28 mouse cellular contexts compared by ENCODE assay signal in the genomic region with DNA sequence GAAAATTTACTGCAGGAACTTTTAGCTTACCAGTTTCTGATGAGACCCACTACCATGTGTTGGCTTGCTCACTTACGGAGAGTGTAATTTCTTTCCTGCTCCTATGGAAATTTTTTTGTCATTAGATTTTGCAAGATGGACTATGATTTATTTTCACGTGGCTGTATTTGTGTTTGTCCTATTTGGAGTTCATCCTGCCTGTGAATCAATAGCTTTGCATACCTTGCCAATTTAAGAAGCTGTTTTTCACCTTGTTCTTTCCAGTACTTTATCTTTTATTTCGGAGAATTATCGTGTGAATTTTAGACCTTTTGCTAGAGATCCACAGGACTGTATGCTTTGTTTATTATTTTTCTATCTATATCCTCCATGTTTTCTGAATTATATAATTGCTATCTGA.
"Had no signal": no experiment of that assay in that cellular context is flagged by ENCODE, and none has a peak within 500 bp of the region (broad histone marks: within the 10 kb centered on the region; RNA-seq: fewer than 3 reads in every experiment).

No protein-coding gene starts in this region.

- H3K27ac ChIP-seq: embryonic facial prominence, embryonic 10.5 days; embryonic facial prominence, embryonic 12.5 days; embryonic facial prominence, embryonic 13.5 days; embryonic facial prominence, embryonic 15.5 days; forebrain, embryonic 10.5 days; forebrain, embryonic 12.5 days; forebrain, embryonic 13.5 days; forebrain, embryonic 15.5 days; gastrocnemius, adult 2 months; heart, adult 2 months had no signal

- H3K4me2 ChIP-seq: embryonic facial prominence, embryonic 12.5 days; embryonic facial prominence, embryonic 13.5 days; embryonic facial prominence, embryonic 15.5 days; forebrain, embryonic 12.5 days; forebrain, embryonic 13.5 days; forebrain, embryonic 15.5 days had no signal

- H3K9me3 ChIP-seq: embryonic facial prominence, embryonic 10.5 days; embryonic facial prominence, embryonic 12.5 days; embryonic facial prominence, embryonic 13.5 days; embryonic facial prominence, embryonic 15.5 days; forebrain, embryonic 10.5 days; forebrain, embryonic 12.5 days; forebrain, embryonic 13.5 days; forebrain, embryonic 15.5 days had no signal

- H3K36me3 ChIP-seq: embryonic facial prominence, embryonic 10.5 days; embryonic facial prominence, embryonic 12.5 days; embryonic facial prominence, embryonic 13.5 days; embryonic facial prominence, embryonic 15.5 days; forebrain, embryonic 10.5 days; forebrain, embryonic 12.5 days; forebrain, embryonic 15.5 days had no signal

- H3K4me1 ChIP-seq: embryonic facial prominence, embryonic 10.5 days; embryonic facial prominence, embryonic 12.5 days; embryonic facial prominence, embryonic 13.5 days; embryonic facial prominence, embryonic 15.5 days; forebrain, embryonic 10.5 days; forebrain, embryonic 12.5 days; forebrain, embryonic 13.5 days; forebrain, embryonic 15.5 days had no signal

- ATAC-seq: forebrain, embryonic 13.5 days; forebrain, embryonic 14.5 days; forebrain, embryonic 15.5 days; forebrain, embryonic 16.5 days; forebrain, postnatal 0 days had no signal

- H3K27me3 ChIP-seq: embryonic facial prominence, embryonic 12.5 days; embryonic facial prominence, embryonic 13.5 days; embryonic facial prominence, embryonic 15.5 days; forebrain, embryonic 12.5 days; forebrain, embryonic 13.5 days; forebrain, embryonic 15.5 days had no signal

- DNase-seq: cerebellum, adult 8-10 months; cerebellum, adult 9-10 months; cerebellum, adult 9-11 months; cerebellum, postnatal 10 days; cerebellum, postnatal 14 days; cerebellum, postnatal 25 days; cerebellum, postnatal 36 days; embryo, embryonic 11 days; forebrain, postnatal 0 days; gastrocnemius, adult 2 months; gastrocnemius, postnatal 10 days; gastrocnemius, postnatal 14 days; gastrocnemius, postnatal 25 days; gastrocnemius, postnatal 36 days; heart, adult 11 months; heart, adult 18-20 months; heart, adult 2 months had no signal

- H3K9ac ChIP-seq: embryonic facial prominence, embryonic 12.5 days; embryonic facial prominence, embryonic 13.5 days; embryonic facial prominence, embryonic 15.5 days; forebrain, embryonic 12.5 days; forebrain, embryonic 13.5 days; forebrain, embryonic 15.5 days; forebrain, postnatal 0 days had no signal

- H3K4me3 ChIP-seq: embryonic facial prominence, embryonic 10.5 days; embryonic facial prominence, embryonic 12.5 days; embryonic facial prominence, embryonic 13.5 days; embryonic facial prominence, embryonic 15.5 days; erythroblast, embryonic 14.5 days; forebrain, embryonic 10.5 days; forebrain, embryonic 12.5 days; forebrain, embryonic 13.5 days; forebrain, embryonic 15.5 days; gastrocnemius, adult 2 months; heart, adult 2 months had no signal
